Mouse (Mus musculus) olfactory bulb, adult 2 months (tissue): ENCODE results near the gene Olfr159. TPM values are rescaled to one million over a fixed set of nuclear protein-coding genes. Genes with fewer than 3 reads are reported as not detected.
"Not testable (repeated sequence)": the region's sequence is repeated elsewhere in the genome, so short reads cannot be mapped to it uniquely, and the experiment has no call there.

Experiments
- H3K27ac ChIP-seq: fragments of 200-500 bp; 2 replicates; pipeline ENCODE4 v1.5.1; 2012; ENCODE audit warnings: low read depth, low read length; ENCODE audit not compliant: insufficient read depth
- H3K4me1 ChIP-seq: fragments of 200-500 bp; 2 replicates; pipeline ENCODE4 v1.6.1; 2012; ENCODE audit warnings: low read length; ENCODE audit not compliant: control insufficient read depth, insufficient read depth
- H3K4me3 ChIP-seq: fragments of 200-500 bp; 2 replicates; pipeline ENCODE4 v1.5.1; 2012; ENCODE audit warnings: mild to moderate bottlenecking, low read depth, low read length, moderate library complexity; ENCODE audit not compliant: insufficient read depth
- CTCF ChIP-seq: fragments of 200-500 bp; IDR thresholded peaks from 2 replicates; pipeline ENCODE4 v1.5.1; 2012; ENCODE audit warnings: low read depth, mild to moderate bottlenecking, low read length, moderate library complexity; ENCODE audit not compliant: insufficient read depth
- POLR2A ChIP-seq: fragments of 200-500 bp; IDR thresholded peaks from 2 replicates; pipeline ENCODE4 v1.6.1; 2012; ENCODE audit warnings: mild to moderate bottlenecking, low read depth, low read length, moderate library complexity; ENCODE audit not compliant: insufficient read depth
- WGBS: fragments of 180-500 bp; shearing (Covaris S2); methylation state at CpG from one replicate; pipeline ENCODE4 v1.1.7; 2018; 5-methylcytosine and 5-hydroxymethylcytosine counted together
- polyA plus RNA-seq: library from polyadenylated mRNA; stranded (reverse); fragments of >200 nt; gene quantifications from 2 replicates; pipeline ENCODE4 v1.2.4, GENCODE M21; 2012; ENCODE audit warnings: low replicate concordance; ENCODE audit not compliant: missing spikeins, insufficient read depth, insufficient read length

Gene Olfr159
- polyA plus RNA-seq = not detected in 2 replicates

GRCm38 (mm10) chr4:43770909-43771308 is at the start of gene Olfr159:
Gene Olfr159 (minus strand): TSS chr4:43771009.
- WGBS = 88% methylated on average over 6 of the region's 6 CpGs
- H3K4me1 ChIP-seq = no peaks in the 10 kb centered on the region
- TF ChIP-seq POLR2A (no peak), CTCF (no peak)

DNA sequence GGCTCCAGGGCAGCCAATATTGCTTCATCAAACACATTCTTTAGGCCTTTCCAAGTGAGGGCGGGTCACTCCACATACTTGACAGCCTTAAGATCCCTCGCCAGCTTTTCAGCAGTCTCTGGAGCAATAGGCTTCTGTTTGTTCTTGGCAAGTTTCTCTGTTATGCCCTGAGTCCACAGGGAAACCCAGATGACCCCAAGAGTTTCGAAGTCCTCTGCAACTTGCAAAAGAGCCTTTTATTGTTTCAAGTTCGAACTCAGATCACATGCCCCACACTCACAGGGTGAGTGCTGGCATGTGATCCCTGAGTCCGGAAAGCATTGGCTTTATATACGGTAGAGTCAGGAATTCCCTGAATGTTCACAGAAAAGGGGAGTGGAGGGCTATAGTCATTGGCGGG is 28.1 kb upstream of the Olfr159 start:
- no peak overlapping the region for H3K4me3 ChIP-seq
- WGBS = 67% methylated on average over 7 of the region's 7 CpGs
- TF ChIP-seq CTCF (no peak), POLR2A (no peak)
- H3K27ac ChIP-seq = no peak overlapping the region
- no peaks in the 10 kb centered on the region for H3K4me1 ChIP-seq

More at GRCm38 (mm10) chr4:43770909-43771308, at the start of gene Olfr159:
- H3K27ac ChIP-seq = no peak within 1 kb of the TSS
- H3K4me3 ChIP-seq = no peak within 1 kb of the TSS

- WGBS = 84% methylated on average over 5 of the region's 5 CpGs
- not testable (repeated sequence) for H3K4me3 ChIP-seq, H3K27ac ChIP-seq, H3K4me1 ChIP-seq
These were observed 25.0 kb upstream of the Olfr159 start for GRCm38 (mm10) chr4:43795844-43796243.

DNA sequence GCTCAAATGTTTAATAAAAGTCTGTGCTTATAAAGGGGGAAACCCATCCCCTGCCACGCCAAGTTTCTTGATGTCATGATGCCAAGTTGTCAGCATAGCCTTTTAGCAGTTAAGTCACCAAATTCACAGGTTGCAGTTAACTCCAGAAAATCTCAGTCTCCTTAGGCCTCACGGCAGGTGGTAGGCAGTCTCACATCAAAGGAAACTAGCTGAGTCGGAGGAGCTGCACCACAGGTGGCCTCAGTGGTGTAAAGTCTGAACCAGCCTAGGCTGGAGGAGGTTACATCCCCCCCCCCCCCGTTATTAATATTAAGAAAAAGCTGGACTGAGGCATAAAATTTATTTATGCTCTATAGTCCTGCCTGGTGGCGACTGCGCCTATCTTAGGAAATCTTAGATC is 24.5 kb upstream of the Olfr159 start:
- Histone ChIP-seq H3K4me3 (no peak overlapping the region), H3K27ac (no peak overlapping the region), H3K4me1 (no peaks in the 10 kb centered on the region)
- 75% methylated on average over 6 of the region's 6 CpGs for WGBS
- TF ChIP-seq POLR2A (no peak), CTCF (no peak)

DNA sequence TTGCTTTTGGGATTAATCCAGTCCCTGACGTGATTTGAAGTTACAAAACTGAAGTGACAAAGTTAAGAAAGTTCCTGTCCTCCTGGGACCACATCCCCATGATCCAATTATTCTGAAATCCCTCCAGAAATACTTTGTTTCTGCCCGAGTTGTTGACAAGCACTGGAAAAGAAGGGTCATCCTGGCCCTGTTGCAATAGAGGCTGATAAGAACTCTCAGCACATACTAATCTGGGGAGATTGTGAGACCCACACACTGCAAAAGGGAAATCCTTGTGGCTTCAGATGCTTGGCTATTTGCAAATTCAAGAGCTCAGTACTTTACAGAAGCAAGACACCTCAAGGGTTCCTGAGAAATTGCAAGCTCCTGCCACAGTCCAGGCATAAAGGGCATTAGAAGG is 1.5 kb upstream of the Olfr159 start:
- H3K27ac ChIP-seq = no peak overlapping the region

GRCm38 (mm10) chr4:43771626-43772025 is 817 bp upstream of the Olfr159 start:
- H3K27ac ChIP-seq = no peak overlapping the region
- no peaks in the 10 kb centered on the region for H3K4me1 ChIP-seq
- 43% methylated on average over 6 of the region's 6 CpGs for WGBS
- TF ChIP-seq CTCF (no peak), POLR2A (no peak)
- H3K4me3 ChIP-seq = no peak overlapping the region

More for the DNA sequence above, 1.5 kb upstream of the Olfr159 start:
- H3K4me1 ChIP-seq = no peaks in the 10 kb centered on the region
- no peak overlapping the region for H3K4me3 ChIP-seq
- no peak for TF ChIP-seq CTCF
- TF ChIP-seq POLR2A = no peak
- 46% methylated on average over 2 of the region's 2 CpGs for WGBS

GRCm38 (mm10) chr4:43769374-43769773 is 1.4 kb downstream of the Olfr159 start:
- H3K4me3 ChIP-seq = no peak overlapping the region
- 96% methylated on average over 2 of the region's 2 CpGs for WGBS
- H3K27ac ChIP-seq = no peak overlapping the region
- no peak for TF ChIP-seq POLR2A
- TF ChIP-seq CTCF = no peak
- H3K4me1 ChIP-seq = no peaks in the 10 kb centered on the region

- TF ChIP-seq POLR2A = no peak
- TF ChIP-seq CTCF = no peak
- 88% methylated on average over 5 of the region's 5 CpGs for WGBS
- Histone ChIP-seq H3K4me1 (no peaks in the 10 kb centered on the region), H3K4me3 (no peak overlapping the region), H3K27ac (no peak overlapping the region)
These were observed 2.5 kb downstream of the Olfr159 start for GRCm38 (mm10) chr4:43768341-43768740.

DNA sequence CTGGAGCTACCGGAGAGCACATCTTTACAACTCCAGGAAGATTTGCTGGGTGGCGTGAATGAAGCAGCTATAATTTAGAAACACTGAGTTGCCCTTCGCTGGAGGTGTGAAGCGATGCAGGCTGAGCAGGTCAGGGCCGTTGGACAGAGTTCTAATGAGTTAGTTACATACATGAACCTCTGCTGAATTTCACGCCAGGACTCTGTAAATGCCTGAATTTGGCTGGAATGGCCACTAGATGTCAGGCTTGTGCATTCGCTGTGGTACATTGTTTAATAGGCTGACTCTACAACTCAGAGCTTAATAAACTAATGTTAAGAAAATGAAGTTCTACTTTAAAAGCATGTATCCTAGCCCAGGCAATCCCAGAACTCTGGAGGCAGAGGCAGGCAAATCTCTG is 7.4 kb downstream of the Olfr159 start:
- 21% methylated on average over 7 of the region's 7 CpGs for WGBS
- TF ChIP-seq CTCF (0 out of 2 replicates have a peak, but pooled peaks have one; percentile 20), POLR2A (no peak)
- no peak overlapping the region for H3K27ac ChIP-seq
- no peak overlapping the region; the same call in 1 of the 2 replicates for H3K4me3 ChIP-seq
- H3K4me1 ChIP-seq = peaks cover 3% of the 10 kb centered on the region; the same call in 1 of the 2 replicates

GRCm38 (mm10) chr4:43761336-43761735 is 9.5 kb downstream of the Olfr159 start:
- TF ChIP-seq POLR2A (no peak), CTCF (no peak)

More at GRCm38 (mm10) chr4:43761336-43761735, 9.5 kb downstream of the Olfr159 start:
- H3K27ac ChIP-seq = no peak overlapping the region
- H3K4me1 ChIP-seq = peaks cover 3% of the 10 kb centered on the region; the same call in 1 of the 2 replicates
- 85% methylated on average over 2 of the region's 2 CpGs for WGBS
- no peak overlapping the region for H3K4me3 ChIP-seq
